Mouse (Mus musculus) ES-E14 (cell line): ENCODE data around the gene Ccz1.

Experiments
- CHD2 ChIP-seq: IDR thresholded peaks from 2 replicates; pipeline ENCODE4 v1.6.1; 2014; ENCODE audit warnings: mild to moderate bottlenecking, low read depth, low read length, inconsistent platforms
- HCFC1 ChIP-seq: IDR thresholded peaks from 2 replicates; pipeline ENCODE4 v1.6.1; 2012; ENCODE audit warnings: low read length, inconsistent platforms, borderline replicate concordance; ENCODE audit not compliant: insufficient read depth
- MAFK ChIP-seq: IDR thresholded peaks from 2 replicates; pipeline ENCODE4 v1.6.1; 2014; ENCODE audit warnings: mild to moderate bottlenecking, low read depth, low read length, inconsistent platforms; ENCODE audit not compliant: insufficient read depth
- ZC3H11A ChIP-seq: IDR thresholded peaks from 2 replicates; pipeline ENCODE4 v1.6.1; 2012; ENCODE audit warnings: low read depth, mild to moderate bottlenecking, inconsistent platforms, low read length, borderline replicate concordance
- ZNF384 ChIP-seq: IDR thresholded peaks from 2 replicates; pipeline ENCODE4 v1.6.1; 2012; ENCODE audit warnings: low read depth, low read length, inconsistent platforms

DNA sequence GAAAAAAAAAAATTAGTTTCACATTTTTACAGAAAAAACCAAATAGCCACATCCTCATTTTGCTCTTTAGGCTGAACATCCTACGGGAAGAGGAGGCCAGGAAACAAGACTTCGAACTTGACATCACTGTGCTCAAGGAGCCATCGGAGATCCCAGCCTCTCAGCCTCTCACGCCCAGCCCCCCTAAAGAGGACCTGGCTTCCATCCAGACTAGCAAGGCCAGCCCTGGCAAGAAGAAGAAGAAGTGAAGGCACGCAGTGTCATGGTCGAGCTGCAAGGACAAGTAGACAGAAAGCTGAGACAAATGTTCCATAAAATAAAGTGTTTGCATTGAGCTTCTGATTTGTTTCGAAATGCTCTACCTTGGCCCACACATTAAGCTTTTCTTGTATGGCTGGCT lies 29.3 kb downstream of the Ccz1 start:
- no peak for TF ChIP-seq HCFC1
- TF ChIP-seq ZC3H11A, result no peak
- TF ChIP-seq ZNF384, result no peak
- no peak for TF ChIP-seq MAFK
- no peak for TF ChIP-seq CHD2
